17 mouse cellular contexts compared by ENCODE assay signal in the genomic region with DNA sequence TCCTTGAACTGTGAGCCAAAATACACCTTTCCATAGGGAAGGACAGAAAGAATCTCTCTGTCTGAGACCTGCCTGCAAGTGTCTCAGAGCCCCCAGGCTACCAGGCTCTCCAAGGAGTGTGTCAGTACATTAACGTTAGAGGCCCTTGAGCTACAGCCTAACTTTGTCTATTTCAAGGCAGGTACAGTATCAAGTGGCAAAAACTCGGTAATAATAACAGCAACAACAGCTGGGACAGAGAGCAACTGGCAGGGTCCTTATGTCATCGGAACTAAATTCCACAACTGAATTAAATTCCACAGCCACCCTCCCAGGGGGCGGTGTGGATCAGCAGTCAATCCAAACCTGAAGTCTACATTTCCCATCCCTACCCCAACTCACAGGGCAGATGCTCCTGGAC. TPM values are rescaled to one million over a fixed set of nuclear protein-coding genes. Genes with fewer than 3 reads are reported as not detected.
"Had no signal": no experiment of that assay in that cellular context is flagged by ENCODE, and none has a peak within 500 bp of the region (broad histone marks: within the 10 kb centered on the region; RNA-seq: fewer than 3 reads in every experiment).

No protein-coding gene starts in this region.

- H3K9ac ChIP-seq: kidney, embryonic 15.5 days; liver, embryonic 14.5 days; midbrain, embryonic 15.5 days; stomach, embryonic 15.5 days had no signal

- H3K4me1 ChIP-seq: midbrain, embryonic 15.5 days had no signal

- H3K4me3 ChIP-seq: kidney, embryonic 15.5 days; midbrain, embryonic 15.5 days; stomach, embryonic 15.5 days had no signal

- H3K36me3 ChIP-seq: midbrain, embryonic 15.5 days; stomach, embryonic 15.5 days had no signal

- DNase-seq: kidney, adult 2 months; kidney, postnatal 14 days; layer of hippocampus, postnatal 36 days; liver; lung, adult 2 months; lung, postnatal 36 days; right cerebral cortex, postnatal 14 days; thymus, adult 2 months; thymus, postnatal 25 days had no signal

- ATAC-seq: lung, postnatal 0 days; midbrain, embryonic 15.5 days had no signal

- H3K4me2 ChIP-seq: kidney, embryonic 15.5 days; midbrain, embryonic 11.5 days; midbrain, embryonic 15.5 days; stomach, embryonic 15.5 days had no signal

- H3K27me3 ChIP-seq: kidney, embryonic 15.5 days; midbrain, embryonic 15.5 days; stomach, embryonic 15.5 days had no signal

- H3K9me3 ChIP-seq: kidney, embryonic 15.5 days; midbrain, embryonic 15.5 days; stomach, embryonic 15.5 days had no signal

- H3K27ac ChIP-seq: kidney, embryonic 15.5 days; liver, embryonic 14.5 days; midbrain, embryonic 15.5 days; stomach, embryonic 15.5 days had no signal

RNA-seq across cellular contexts. Expression of a gene that starts 30.5 kb away (rescaled TPM):
- total RNA-seq: monocyte, adult 5-6 weeks had no signal
- polyA plus RNA-seq: kidney, adult 2 months; kidney, embryonic 15.5 days; large intestine, adult 2 months; lung, postnatal 0 days; midbrain, embryonic 11.5 days had no signal
